Mouse (Mus musculus): ENCODE results near the gene Itfg2.
A peak's percentile ranks its signal among the peaks of the same experiment; 100 is the strongest.

Itfg2 gene

DNA sequence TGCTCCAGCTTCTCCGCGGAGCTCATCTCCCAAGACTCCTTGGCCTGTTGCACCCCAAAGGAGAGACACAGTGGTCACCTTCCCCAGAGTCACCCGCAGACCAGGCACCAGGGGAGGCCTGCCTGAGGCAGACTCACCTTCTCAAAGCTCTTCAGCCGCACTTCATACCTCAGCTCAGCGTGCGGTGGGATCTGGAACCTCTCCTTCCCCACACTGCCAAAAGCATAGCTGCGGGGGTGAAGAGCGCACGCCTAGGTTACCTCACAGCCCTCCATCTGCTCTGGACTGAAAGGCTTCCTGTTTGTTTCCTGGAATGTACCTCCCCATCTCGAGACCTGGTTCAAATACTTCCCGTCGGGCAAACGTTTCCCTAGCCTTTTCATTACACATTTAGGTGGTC is 8.8 kb upstream of the Itfg2 start:
- DNase-seq = peak; percentile 78 to 81

DNA sequence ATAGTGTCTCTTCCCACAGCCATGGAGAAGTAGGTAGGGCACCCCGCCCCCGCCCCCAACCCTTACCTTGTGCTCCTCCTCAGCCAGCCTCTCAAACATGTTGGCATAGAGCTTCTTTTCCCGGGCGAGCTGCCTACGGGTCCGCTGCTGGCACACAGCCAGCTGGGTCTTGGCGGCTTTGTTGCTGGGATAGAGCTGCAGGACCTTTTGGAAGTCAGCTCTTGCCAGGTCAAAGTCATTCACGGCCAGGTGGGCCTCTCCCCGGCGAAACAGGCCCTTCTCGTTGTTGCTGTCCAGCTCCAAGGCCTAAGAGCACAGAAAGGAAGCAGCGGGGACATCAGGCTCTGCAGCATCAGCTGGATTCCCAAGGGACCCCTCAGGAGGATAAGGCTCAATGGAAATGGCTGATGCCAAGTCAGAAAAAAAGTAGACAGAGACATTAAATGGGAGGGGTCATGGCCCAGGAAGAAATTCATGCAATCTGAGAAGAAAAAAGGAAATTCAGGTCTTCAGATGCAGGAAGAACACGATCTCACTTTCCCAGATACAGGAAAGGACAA is 7.7 kb upstream of the Itfg2 start:
- peak; percentile 82 to 85 for DNase-seq

DNA sequence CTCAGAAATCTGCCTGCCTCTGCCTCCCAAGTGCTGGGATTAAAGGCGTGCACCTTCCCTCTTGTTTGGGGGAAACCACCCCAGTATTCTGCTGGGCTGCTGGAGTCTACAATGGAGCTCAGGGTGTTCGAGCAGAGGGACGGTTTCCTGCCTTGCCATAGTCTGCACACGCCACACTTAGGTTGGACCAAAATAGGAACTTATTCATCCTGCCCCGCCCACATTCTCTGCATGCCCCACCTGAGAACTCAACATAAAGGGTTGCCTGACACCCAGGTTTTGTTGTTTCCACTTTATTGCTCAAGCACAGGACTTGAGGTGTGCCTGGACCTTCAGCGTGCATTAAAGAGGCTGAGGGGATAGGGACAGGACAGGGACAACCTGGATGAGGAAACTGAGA is 5.1 kb upstream of the Itfg2 start:
- no peak for DNase-seq

DNA sequence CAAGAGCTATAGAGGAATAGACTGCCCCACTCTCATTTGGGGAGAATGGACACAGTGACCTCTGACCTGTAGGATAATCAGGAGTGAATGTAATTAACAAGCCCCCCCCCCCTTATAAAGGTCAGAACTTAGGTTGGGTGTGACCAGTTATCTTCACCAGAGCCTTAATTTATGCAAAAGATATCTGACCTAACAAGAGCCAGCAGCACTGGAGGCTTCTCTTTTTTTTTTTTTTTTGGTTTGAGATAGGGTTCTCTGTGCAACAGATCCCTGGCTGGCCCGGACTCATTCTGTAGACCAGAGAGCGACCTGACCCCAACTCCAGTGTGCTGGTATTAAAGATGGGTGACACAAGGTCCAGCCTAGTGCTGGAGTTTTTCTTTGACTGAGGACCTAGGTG is 4.6 kb upstream of the Itfg2 start:
- no peak for DNase-seq

DNA sequence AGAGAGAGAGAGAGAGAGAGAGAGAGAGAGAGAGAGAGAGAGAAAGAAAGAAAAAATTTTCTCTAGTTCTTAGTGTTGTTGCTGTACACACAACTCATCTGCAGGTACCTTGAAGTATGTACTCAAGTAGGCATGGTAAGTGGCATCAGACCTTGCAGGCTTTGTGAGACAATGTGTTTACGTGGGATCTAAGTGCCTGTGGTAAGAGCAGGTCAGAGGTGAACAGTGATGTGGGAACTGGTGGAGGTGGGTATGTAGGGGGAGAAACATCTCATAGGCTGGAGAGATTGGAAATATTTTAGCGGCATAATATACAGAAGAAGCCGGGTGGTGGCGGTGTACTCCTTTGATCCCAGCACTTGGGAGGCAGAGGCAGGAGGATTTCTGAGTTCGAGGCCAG is 2.8 kb upstream of the Itfg2 start:
- no peak for DNase-seq

DNA sequence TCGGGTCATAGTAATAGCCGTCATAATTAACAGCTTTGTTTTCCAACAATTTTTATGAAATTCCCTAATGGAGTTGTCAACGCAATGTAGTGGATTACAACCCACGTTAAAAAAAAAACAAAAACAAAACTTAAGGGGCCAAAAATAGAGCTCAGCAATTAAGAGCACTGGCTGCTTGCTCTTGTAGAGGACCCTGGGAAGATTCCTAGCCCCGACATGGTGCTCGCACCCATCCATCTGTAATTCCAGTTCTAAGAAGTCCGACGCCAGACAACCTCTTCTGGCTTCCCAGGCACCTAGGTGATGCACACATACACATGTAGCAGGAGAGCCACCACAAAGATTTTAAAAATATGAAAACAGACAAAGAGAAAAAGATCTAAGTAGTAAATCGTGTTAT is 315 bp upstream of the Itfg2 start:
- peak; percentile 35 to 43 for DNase-seq

DNA sequence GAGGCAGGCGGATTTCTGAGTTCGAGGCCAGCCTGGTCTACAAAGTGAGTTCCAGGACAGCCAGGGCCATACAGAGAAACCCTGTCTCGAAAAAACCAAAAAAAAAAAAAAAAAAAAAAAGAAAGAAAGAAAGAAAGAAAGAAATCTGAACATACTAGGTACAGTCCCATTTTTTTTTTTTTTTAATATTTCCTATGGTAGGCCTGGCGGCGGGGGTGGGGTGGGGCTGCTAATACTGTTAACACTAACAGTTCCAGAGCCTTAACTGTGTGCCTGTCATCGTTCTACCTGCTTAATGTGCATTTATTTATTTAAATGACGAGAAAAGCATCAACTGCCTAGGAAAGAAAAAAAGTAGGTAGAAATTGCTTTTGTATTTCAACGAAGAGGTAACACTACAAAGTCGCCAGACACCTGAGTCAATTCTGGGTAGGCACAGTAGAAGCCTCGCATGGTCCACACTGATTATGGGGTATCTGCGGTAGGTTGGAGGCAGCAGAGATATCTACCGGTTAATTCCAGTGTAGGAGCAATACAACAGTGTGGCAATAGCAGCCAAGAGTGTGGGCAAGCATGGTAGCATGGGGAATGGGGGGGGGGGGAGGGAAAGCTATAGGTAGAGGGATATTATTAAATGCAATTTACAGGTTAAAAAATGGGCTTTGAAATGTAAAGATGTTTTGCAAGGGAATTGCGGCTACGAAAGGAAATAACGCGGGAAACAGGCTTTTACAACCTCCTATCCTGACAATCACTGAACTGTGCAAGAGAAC is 1.0 kb downstream of the Itfg2 start:
- peak; percentile 31 to 49 for DNase-seq

DNA sequence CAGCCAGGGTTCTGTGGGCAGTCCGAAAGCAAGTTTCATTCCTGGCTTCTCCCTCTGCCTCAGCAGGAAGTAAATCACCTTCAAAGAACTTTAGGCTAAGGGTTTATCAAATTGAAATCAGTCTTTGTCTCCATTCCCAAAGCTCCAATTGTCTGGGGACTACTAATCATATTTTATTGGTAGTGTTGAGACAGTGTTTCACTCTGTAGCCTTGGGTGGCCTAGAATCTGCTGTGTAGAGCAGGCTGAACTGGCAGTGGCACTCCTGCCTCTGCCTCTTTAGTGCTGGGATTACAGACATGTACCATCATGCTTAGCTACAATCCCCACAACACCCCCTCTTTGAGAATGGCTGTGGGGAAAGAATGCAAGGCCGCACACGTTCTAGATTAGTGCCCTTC is 3.3 kb downstream of the Itfg2 start:
- no peak for DNase-seq

DNA sequence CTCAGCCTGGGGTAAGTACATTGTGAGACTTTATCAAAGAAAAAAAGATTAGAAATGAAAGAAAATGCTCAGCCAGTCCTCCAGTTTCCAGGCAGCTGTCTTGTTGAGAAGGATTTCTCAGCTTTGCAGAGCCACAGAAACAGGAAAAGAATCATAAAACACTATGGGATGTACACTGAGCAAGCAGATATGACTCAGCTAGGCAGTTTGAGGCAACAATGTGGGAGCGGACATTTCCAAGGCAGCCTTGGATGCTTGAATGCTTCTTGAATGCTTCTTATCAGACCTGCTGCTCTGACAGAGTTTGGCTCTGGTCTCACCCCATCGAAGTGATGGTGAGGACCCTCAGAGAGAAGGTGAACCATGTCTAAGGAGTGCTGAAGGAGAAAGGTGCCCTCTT is 3.7 kb downstream of the Itfg2 start:
- DNase-seq = no peak

DNA sequence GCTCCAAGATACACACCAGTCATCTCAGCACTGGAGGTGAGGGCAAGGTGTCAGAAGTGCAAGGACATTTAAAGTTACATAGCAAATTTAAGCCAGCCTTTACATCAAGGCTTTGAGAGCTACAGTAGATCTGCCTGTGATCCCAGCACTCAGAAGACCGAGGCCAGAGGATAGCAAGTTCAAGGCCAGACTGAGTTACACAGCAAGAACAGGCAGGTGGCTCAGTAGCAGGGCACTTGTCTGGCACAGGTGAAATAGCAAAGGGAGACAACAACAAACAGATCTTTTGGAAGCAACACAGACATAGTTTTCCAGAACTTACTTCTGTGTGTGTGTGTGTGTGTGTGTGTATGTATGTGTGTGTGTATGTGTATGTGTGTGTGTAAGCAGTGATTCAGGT is 6.7 kb downstream of the Itfg2 start:
- DNase-seq = no peak

DNA sequence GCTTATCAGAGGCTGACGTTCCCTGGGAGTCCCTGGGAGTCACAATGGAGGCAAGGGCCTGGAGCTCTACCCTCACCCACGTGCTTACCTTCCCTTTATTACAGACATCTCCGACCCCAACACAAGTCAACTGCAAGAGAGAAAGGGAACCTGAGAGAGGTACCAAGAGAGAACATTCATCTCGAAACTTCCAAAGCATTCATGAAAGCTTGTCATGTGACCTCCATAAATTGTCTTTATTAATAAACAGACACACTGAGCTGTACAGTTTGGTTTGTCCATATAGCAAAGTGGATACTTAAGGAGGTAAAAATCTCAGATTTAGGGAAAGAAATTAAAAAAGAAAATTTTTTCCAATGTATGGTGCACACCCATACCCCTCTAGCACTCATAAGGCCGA is 8.6 kb downstream of the Itfg2 start:
- no peak for DNase-seq

DNA sequence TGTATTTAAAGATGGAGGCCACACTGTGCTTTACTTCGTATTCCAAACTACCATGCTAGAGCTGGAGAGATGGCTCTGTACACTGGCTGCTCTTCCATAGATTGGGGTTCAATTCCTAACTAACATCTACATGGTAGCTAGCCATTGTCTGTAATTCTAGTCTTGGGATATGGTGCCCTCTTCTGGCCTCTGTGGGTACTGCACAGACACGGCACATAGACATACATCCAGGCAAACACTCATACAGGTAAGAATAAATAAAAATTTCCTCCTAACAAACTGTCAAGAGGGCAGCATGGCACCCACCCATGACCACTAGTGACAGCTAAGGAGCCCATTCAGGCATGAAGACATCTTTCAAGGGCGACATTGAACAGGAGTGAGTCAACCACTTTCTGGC is 13.6 kb downstream of the Itfg2 start:
- peak; percentile 83 to 90 for DNase-seq

DNA sequence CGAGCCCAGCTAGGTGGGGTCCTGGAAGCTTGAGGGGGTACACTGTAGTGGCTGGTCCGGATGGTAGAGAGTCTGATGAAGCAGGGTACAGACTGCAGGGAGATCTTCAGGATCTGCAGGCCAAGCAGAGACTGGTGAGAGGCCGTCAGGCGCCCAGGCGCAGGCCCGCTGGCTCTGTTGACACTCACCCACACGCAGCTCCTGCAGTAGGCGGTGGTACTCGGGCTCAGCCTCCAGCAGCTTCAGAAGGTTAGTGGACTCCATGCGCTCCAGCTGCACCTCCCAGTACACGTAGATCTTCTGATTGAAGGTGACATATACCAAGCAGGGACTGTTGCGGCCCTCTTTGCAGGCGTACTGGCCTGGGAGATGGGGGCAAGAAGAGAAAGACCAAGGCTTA is 14.4 kb downstream of the Itfg2 start:
- no peak for DNase-seq

DNA sequence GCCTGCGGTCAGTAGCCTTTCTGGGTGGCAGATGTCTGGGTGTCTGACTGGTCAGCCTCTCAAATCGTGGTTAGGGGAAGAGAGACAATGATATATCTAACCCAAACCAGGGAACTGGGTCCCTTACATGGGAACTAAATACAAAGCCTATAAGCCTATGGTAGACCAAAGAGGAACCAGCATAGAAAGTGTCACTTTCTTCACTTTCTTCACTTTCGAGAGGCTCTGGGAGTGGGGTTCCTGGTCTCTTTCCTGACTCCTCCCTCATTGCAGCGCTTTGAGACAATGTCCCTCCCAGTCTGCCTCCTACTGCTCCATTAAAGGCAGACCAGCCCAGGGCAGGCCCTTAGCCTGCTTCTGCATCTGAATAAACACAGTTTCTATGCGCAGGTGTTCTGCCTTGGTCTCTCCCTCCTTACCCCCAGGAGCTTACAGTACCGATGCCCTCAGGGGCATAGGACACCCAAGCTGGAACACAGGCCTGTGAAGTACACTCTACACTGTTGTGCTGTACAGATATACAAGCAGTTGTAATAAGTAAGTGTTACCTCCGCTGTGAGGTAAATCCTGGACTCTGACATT is 16.1 kb downstream of the Itfg2 start:
- DNase-seq = no peak

DNA sequence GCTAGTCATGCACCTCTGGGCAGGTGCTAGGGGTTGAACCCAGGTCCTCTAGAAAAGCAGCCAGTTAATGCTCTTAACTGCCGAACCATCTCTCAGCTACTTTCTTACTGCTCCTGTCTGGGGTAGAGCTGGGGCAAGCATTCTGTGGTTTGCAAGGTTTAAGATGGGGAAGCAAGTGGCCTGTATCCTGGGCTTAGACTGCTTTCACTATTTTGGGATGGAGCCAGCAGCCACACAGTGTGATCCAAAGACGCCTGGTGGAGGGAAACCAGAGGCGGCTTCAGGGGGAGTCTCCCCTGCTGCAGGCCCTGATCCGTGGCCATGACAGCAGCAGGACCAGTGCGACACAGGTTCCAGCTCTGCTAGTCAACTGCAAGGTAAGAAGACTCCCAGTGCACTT is 20.0 kb downstream of the Itfg2 start:
- peak in 1 of 2 experiments; percentile 27 for DNase-seq

DNA sequence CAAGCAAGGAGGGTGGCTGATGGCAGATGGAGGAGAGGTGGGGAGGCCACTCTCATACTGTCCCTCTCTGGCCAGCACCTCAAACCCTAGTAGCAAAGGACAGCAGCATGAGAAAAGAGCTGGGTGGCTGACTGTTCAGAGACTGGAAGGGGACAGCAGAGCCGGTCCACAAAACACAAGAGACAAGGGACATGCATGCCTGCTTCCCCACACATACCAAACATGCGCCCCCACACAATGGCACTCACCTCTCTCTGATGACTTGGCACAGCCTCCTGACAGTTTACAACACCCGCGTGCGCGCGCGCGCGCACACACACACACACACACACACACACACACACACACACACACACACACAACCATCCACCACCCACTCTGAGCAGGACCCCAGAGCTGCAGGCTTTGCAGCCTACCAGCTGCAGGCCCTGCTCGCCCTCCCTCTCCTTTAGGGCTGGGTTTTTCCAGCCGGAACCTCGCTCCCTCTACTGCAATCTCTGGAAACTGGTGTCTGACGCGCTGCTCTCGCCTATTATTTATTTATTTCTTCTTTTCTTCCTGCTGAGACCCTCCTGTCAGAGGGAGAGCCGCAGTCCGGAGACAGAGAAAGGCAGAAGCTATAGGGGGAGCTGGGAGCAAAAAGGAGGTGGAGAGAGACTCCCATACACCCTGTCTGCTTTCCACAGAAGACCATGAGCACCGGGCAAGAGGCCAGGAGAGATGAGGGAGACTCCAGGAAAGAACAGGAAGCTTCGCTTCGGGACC is 25.1 kb downstream of the Itfg2 start:
- DNase-seq = peak; percentile 72 to 80

DNA sequence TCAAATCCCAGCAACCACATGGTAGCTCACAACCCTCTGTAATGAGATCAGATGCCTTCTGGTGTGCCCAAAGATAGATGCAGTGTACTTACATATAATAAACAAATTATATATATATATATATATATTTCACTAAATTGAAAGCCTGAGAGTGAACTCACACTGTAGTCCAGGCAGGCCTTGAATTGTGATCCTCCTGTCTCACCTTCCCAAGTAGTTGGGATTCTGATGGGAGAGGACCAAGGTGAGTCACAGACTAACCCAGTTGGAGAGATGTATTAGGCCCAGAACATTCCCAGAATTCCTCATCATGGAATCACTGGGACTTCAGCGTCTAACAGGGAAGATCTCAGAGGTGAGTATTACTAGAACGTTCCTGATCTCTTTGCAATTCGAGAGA is 25.7 kb downstream of the Itfg2 start, which contains the start of gene Nrip2:
Gene Nrip2, plus strand, starts transcription at position 301 of the 400 bp plus-strand sequence.
- DNase-seq = no peak

DNA sequence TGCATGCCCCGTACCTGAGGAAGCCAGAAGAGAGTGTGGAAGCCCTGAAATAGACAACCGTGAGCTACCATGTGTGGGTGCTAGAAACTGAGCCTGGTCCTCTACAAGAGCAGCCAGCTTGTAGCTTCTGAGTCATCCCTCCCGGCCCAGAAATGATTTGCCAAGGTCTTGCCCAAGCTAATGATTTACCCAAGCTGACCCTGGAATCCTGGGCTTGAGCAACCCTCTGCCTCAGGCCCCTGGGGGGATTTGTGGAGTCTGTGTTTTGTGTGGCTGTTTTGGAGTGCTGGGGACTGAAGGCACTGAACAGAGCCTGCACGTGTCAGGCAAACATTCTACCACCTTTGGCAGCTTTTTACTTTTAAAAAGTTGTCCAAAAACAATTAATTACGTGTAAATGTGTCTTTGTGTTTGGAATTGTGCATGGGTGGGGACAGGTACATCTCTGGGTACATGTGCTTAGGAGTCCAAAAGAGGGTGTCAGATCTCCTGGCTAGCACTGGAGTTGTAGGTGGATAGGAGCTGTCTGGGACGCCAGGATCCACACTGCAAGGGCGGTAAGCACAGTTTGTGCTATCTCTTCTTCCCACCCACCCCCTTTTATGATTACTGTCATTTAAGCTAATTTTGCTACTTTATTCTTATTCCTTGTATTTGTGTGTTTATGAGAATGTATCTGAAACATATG is 27.0 kb downstream of the Itfg2 start:
- no peak for DNase-seq

DNA sequence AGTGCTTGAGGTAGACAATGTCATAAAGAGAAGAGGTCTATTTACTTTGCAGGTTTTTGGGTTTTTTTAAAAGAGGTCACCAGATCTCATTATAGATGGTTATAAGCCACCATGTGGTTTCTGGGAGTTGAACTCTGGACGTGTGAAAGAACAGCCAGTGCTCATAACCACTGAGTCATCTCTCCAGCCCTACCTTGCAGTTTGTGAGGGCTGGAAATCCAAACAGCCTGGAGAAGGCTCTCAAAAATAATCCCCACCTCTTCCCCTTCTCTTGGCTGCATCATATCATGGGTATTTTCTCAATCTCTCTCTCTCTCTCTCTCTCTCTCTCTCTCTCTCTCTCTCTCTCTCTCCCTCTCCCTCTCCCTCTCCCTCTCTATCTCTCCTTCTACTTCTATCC is 34.0 kb downstream of the Itfg2 start:
- no peak for DNase-seq

DNA sequence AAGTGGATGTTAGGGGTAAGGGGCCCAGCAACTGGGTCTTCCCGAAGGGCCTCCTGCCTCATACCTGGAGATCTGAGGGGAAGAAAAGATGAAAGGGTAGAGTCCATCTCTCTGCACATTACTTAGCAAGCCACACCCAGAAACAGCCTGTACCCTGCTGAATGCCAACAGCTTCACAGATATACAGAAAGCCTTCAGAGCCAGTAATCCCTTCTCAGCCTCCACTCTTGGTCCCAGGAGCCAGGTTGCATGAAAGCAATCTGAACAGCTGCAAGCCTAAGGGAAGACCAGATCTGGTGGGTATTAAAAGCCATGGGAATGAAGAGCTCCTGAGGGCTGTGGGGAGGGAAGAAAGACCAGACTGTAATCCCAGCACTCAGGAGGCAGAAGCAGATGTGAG is 35.5 kb downstream of the Itfg2 start:
- no peak for DNase-seq

DNA sequence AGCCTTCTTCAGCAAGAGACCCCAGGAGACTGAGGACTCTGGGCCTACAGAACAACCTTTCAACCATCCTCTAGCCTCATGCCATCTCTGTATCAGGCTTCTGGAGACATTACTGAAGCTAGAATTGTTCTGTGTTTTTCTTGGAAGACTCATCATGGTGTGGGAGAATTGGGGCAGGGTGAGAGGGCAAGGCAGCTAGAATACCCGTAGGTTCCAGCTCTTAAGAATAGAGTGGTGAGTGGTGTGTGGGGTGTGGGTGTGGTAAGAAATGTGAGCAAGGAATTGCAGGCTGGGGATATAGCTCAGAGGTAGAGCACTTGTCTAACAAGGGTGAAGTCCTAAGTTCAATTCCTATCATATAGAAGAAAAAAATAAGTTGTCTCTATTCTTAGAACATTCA is 39.7 kb downstream of the Itfg2 start:
- no peak for DNase-seq

DNA sequence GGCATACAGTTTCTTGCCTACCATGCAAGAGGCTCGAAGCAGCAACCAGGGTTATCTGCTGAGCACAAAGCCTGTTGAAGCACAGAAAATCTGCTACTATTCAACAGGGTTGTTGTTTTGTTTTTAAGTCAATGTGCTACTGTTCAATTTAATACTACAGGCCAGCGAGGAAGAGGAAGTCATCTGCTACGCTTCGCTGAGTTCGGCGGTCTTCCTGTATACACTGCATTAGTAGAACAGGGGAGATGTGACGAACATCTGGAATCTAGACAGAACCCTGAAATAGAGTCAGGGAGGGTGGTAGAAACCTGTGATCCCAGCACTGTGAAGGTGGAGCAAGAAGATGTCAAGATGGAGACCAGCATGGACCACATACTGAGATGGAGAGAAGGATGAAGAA is 41.0 kb downstream of the Itfg2 start:
- no peak for DNase-seq

DNA sequence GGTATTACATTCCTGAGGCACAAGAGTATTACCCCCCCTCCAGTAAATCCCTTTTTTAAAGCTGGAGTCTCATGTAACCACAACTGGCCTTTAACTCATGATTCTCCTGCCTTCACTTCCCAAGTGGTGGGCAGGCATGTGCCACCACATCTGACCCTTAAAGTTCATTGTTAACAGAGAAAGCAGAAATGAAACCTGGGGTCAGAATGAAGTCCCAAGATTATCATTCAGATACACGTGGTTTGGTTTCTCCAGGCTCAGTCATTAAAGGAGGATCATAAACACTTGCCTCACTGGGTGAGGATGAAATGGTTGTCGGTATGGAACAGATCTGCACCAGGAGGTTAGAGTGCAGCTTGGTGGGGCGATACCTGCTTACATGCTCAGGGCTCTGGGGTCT is 43.5 kb downstream of the Itfg2 start:
- no peak for DNase-seq
